Mouse (Mus musculus): Measurements from ENCODE around the gene Olfr1410.

DNA sequence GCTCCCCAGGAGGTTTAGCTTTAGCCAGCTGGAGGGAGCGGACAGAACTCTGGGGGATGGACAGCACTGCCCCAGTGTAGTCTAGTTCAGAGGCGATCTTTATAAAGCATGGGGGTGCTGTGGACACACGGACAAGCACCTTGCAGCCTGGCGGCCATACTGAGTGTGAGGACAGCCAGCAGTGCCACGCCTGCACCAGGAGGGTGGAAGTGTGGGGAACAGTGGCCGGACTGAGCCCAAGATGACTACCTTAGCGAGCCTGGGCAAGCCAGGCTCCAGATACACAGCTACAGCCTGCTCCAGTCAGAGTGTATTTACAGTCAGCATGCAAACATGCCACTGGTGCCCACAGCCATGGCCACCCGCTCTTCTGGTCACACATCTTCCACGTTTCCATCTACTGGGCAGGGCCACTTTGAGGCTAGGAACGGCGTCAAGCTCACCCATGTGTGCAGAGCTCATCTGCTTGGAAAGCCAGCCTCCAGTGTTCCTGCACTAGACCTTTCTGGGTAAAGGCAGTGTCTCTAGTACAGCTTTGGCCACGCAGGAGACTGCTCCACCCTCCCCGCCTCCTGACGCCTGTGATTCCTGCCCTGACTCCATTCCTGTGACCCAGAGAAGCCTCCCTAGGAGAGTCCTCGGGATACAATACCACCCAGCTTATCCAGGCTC lies 32.1 kb downstream of the Olfr1410 start:
- TF ChIP-seq POU5F1 (IDR thresholded peaks at IDR 0.05; ENCODE audit: borderline replicate concordance, low read length): no peak
- TF ChIP-seq CTCF (conservative IDR thresholded peaks at IDR 0.05; ENCODE audit: low read length): no peak
